Mouse (Mus musculus) intestine, embryonic 16.5 days (tissue): ENCODE measurements around the gene Ddx5. TPM values are rescaled to one million over a fixed set of nuclear protein-coding genes. Genes with fewer than 3 reads are reported as not detected.
A peak's percentile ranks its signal among the peaks of the same experiment; 100 is the strongest.

Experiments
- ATAC-seq: fragments of 200-750 bp; cut with Nextera tagmentation; 2 replicates; pipeline ENCODE4 v1.8.0; 2017; ENCODE audit warnings: moderate TSS enrichment, moderate library complexity
- H3K27ac ChIP-seq: fragments of 300-500 bp; sonication (generic); 2 replicates; pipeline ENCODE4 v1.5.1; 2014; ENCODE audit warnings: mild to moderate bottlenecking, low read length
- H3K27me3 ChIP-seq: fragments of 300-500 bp; sonication (generic); replicated peaks from 2 replicates; pipeline ENCODE4 v1.6.1; 2014; ENCODE audit warnings: low read length, control low read depth, mixed read lengths; ENCODE audit not compliant: control insufficient read depth, insufficient read depth
- H3K36me3 ChIP-seq: fragments of 300-500 bp; sonication (generic); 2 replicates; pipeline ENCODE4 v1.6.1; 2014; ENCODE audit warnings: low read length, control low read depth; ENCODE audit not compliant: control insufficient read depth, insufficient read depth
- H3K4me1 ChIP-seq: fragments of 300-500 bp; sonication (generic); 2 replicates; pipeline ENCODE4 v1.6.1; 2014; ENCODE audit warnings: low read length, control low read depth, mixed read lengths; ENCODE audit not compliant: control insufficient read depth, insufficient read depth
- H3K4me2 ChIP-seq: fragments of 300-500 bp; sonication (generic); 2 replicates; pipeline ENCODE4 v1.6.1; 2014; ENCODE audit warnings: low read depth, low read length, control low read depth
- H3K4me3 ChIP-seq: fragments of 300-500 bp; sonication (generic); 2 replicates; pipeline ENCODE4 v1.5.1; 2014; ENCODE audit warnings: mild to moderate bottlenecking, low read length
- H3K9ac ChIP-seq: fragments of 300-500 bp; sonication (generic); 2 replicates; pipeline ENCODE4 v1.6.1; 2014; ENCODE audit warnings: low read depth, low read length
- H3K9me3 ChIP-seq: fragments of 300-500 bp; sonication (generic); 2 replicates; pipeline ENCODE4 v1.6.1; 2016; ENCODE audit warnings: low read length, control low read depth; ENCODE audit not compliant: control insufficient read depth
- whole genome bisulfite sequencing: fragments of 180-500 bp; shearing (Covaris S2); extraction: QIAGEN DNeasy Blood & Tissue Kit; methylation state at CpG from one replicate; pipeline ENCODE4 v1.1.7; 2014; 5-methylcytosine and 5-hydroxymethylcytosine counted together
- polyA plus RNA-seq: library from polyadenylated mRNA; unstranded; fragments of >200 nt; fragmentation: Nextera tagmentation; extraction: Ambion mirVana; gene quantifications from 2 replicates; pipeline ENCODE4 v1.2.1, GENCODE M21; 2015

The Ddx5 gene
- polyA plus RNA-seq, 1 experiment from 2014 or later, result 227 TPM

DNA sequence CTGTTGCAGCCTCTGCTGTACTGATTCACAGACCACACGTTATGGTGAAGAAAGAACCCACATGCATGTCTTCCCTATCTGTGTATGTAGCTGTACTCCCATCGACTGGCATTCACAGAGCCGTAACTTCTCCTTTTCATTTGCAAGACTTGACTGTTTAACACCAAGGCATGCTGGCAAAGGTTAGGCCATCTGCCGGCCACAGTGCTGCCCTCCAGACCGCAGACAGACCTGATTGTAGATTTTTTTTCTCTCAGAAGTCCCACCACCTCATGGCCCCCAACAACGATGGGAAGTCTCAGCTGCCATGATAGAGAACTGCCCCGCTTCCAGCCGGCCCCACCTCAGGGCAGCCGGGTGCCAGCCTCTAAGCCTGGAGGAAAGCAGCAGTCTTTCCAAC, 30.6 kb upstream of the Ddx5 start:
- 87% methylated on average over 9 of the region's 9 CpGs for WGBS
- peaks cover 6% of the 10 kb centered on the region; the same call in 1 of the 2 replicates for H3K4me1 ChIP-seq
- H3K9ac ChIP-seq, result no peak overlapping the region
- no peaks in the 10 kb centered on the region for H3K9me3 ChIP-seq
- H3K4me3 ChIP-seq, result no peak overlapping the region
- H3K4me2 ChIP-seq, result no peak overlapping the region
- H3K27ac ChIP-seq, result no peak overlapping the region
- ATAC-seq, result no peak
- no peaks in the 10 kb centered on the region for H3K27me3 ChIP-seq
- peaks cover 12% of the 10 kb centered on the region for H3K36me3 ChIP-seq

DNA sequence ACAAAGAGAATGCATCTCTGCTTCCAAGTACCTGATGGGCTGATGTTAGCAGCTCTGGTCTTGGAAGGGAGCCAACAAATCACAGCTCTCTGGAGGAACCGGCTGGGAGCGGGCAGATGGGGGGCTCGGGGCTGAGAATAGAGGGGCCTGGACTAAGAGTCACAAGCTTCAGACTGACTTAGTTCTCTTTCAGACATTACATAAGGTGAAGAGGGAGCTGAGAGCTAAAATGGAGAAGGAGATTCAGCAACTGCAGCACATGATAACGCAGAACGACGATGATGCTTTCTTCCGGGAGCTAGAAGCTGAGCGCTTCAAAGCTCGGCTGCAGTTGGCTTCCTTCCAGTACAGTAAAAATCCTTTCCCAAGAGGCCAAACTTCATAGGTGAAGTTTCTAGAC, 29.4 kb upstream of the Ddx5 start:
- WGBS, result 48% methylated on average over 9 of the region's 9 CpGs
- Histone ChIP-seq H3K4me1 (peaks cover 6% of the 10 kb centered on the region; the same call in 1 of the 2 replicates), H3K36me3 (peaks cover 12% of the 10 kb centered on the region), H3K27me3 (no peaks in the 10 kb centered on the region), H3K4me2 (no peak overlapping the region), H3K27ac (peak overlapping the region; percentile 28; the same call in 1 of the 2 replicates), H3K4me3 (no peak overlapping the region), H3K9ac (no peak overlapping the region), H3K9me3 (no peaks in the 10 kb centered on the region)
- no peak for ATAC-seq

DNA sequence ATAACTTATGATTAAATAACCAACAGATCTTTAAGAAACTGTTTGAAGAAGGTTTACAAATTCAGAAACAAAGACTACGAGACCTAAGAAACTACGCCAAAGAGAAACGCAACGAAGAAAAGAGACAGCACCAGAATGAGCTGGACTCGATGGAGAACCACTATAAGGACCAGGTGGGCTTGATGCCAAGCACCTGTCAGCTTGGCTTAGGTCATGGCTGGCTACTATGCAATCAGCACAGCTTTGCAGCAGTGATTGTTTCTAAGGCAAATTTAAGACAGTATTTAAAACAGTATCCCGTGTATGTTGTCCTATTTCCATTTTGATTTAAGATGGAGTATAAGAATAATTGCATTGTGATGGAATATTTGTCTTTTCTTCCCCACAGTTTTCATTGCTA, 28.8 kb upstream of the Ddx5 start:
- Histone ChIP-seq H3K27me3 (no peaks in the 10 kb centered on the region), H3K27ac (no peak overlapping the region), H3K4me1 (peaks cover 6% of the 10 kb centered on the region; the same call in 1 of the 2 replicates), H3K36me3 (peaks cover 8% of the 10 kb centered on the region), H3K4me3 (no peak overlapping the region), H3K9me3 (no peaks in the 10 kb centered on the region), H3K4me2 (no peak overlapping the region), H3K9ac (no peak overlapping the region)
- 80% methylated on average over 6 of the region's 6 CpGs for WGBS
- ATAC-seq, result no peak

DNA sequence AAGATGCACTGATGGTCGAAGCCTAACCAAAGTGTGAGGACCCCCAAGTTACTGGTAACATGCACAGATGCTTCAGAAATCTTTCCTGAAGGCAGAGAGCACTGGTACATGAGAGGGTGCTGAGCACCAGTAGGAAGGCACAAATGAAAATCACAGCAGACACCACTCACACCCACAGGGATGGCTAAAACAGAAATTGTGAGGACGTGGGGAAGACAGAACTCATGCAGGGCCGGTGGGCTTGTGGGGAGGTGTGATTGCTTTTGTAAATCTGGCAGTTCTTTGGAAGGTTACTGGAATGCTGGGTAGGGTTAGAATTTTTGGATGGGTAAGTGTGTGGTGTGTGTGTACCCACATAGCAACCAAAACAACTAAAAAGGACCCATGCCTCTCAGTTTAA, 28.2 kb upstream of the Ddx5 start:
- no peak overlapping the region for H3K4me3 ChIP-seq
- no peaks in the 10 kb centered on the region for H3K9me3 ChIP-seq
- no peaks in the 10 kb centered on the region for H3K27me3 ChIP-seq
- peaks cover 6% of the 10 kb centered on the region; the same call in 1 of the 2 replicates for H3K4me1 ChIP-seq
- H3K36me3 ChIP-seq, result peaks cover 8% of the 10 kb centered on the region
- no peak for ATAC-seq
- no peak overlapping the region for H3K27ac ChIP-seq
- WGBS, result 89% methylated on average over 3 of the region's 3 CpGs
- H3K9ac ChIP-seq, result no peak overlapping the region
- no peak overlapping the region for H3K4me2 ChIP-seq

DNA sequence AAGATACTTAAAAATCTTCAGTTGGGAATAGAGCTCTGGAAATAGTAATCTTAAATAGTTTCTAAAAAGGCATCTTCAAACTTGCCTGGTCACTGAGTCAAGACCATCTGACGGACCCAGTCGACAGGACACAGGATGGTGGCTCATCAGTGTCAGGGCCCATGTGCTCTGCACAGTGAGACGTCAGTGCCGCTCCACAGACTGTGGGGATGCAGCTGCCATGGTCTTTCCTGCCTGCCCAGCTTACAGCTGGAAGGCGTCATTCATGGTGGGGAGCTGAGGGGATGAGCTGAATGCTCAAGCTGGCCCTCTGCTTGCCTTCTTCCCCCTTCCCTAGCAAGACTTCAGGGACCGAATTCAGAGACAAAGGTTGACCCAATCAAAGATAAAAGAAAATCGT, 27.3 kb upstream of the Ddx5 start:
- Histone ChIP-seq H3K4me1 (peaks cover 6% of the 10 kb centered on the region; the same call in 1 of the 2 replicates), H3K4me3 (no peak overlapping the region), H3K27me3 (no peaks in the 10 kb centered on the region), H3K9me3 (no peaks in the 10 kb centered on the region), H3K9ac (no peak overlapping the region), H3K27ac (no peak overlapping the region), H3K36me3 (peaks cover 8% of the 10 kb centered on the region), H3K4me2 (no peak overlapping the region)
- WGBS, result 79% methylated on average over 7 of the region's 7 CpGs
- ATAC-seq, result no peak

DNA sequence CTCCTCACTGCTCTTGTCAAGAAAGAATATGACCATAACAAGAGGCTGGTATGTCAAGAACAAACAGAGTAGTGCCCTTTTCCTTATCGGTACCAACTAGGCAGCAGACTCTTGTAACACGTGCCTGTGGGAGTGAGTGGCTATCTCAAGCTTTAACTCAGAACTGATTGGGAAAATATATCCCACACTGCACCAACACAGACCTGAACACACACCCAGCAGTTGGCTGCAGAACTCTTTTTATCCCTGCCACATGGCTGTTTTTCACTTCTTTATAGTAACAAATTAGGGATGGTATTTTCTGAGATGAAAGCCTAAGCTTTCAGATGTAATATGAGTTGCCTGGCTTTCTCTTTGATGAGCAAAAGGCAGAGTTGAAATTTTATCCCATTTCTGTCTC, 26.8 kb upstream of the Ddx5 start:
- Histone ChIP-seq H3K27me3 (no peaks in the 10 kb centered on the region), H3K36me3 (peaks cover 8% of the 10 kb centered on the region), H3K9ac (no peak overlapping the region), H3K27ac (no peak overlapping the region), H3K4me1 (0 out of 2 replicates have a peak, but pooled peaks cover 3% of the 10 kb centered on the region), H3K4me3 (no peak overlapping the region), H3K4me2 (no peak overlapping the region), H3K9me3 (no peaks in the 10 kb centered on the region)
- WGBS, result 79% methylated on average over 2 of the region's 2 CpGs
- no peak for ATAC-seq

DNA sequence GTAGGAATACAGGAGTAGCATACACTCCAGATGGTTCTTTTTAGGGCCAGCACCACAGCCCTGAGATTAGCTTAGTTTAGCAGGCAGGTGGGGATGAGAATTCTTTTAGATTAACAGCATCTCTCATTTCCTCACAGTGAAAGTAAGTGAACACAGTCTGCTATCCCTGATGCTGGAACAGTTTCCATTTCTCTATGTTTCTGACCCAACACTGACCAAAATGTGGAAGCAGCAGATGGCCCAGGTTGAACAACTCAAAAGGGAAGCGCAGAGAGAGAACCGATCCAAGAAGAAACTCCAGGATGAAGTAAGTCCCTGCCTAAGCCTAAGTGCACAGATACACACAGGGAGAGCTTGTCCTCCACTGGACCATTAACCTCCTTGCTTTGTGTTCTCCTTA, 26.3 kb upstream of the Ddx5 start:
- 96% methylated on average over 2 of the region's 2 CpGs for WGBS
- H3K9ac ChIP-seq, result no peak overlapping the region
- no peak overlapping the region for H3K4me3 ChIP-seq
- peaks cover 8% of the 10 kb centered on the region for H3K36me3 ChIP-seq
- H3K27ac ChIP-seq, result no peak overlapping the region
- no peak for ATAC-seq
- no peaks in the 10 kb centered on the region for H3K9me3 ChIP-seq
- H3K4me1 ChIP-seq, result 0 out of 2 replicates have a peak, but pooled peaks cover 3% of the 10 kb centered on the region
- no peak overlapping the region for H3K4me2 ChIP-seq
- H3K27me3 ChIP-seq, result no peaks in the 10 kb centered on the region

DNA sequence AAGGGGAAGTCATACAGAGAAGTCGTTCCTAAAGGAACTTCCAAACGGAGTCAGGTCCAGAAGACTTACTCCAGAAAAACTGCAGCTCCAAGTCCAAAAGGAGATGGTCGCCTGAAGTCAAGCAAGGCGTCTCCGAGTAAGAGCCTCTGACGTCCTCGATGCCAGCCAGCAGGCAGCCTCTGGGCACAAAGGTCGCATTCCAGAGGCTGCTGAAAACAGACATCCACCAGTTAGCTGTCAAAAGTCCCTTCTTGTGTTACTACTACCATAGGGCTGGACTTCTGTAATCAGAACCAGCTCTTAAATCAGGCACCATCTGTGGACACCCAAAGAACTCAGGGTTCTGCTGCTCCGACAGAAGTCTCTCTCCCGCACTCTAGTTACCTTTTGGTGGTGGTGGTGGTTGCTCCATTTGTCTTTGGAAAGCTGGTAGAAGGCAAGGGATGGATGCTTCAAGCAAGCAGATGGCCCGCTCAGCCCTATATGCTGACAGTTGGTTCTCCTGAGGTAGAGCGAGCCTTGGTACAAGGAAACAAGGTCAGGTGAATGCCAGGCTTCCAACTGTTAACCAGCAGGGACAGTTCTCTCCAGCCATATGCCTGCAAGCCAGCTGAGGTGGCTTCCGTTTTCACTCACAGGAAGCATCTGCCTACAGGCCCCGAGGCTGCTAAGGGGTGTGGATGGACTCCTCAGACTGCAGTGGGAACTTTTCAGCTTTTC, 25.8 kb upstream of the Ddx5 start:
- Histone ChIP-seq H3K27ac (no peak overlapping the region; the same call in 1 of the 2 replicates), H3K36me3 (peaks cover 8% of the 10 kb centered on the region), H3K27me3 (no peaks in the 10 kb centered on the region), H3K4me2 (no peak overlapping the region), H3K9ac (no peak overlapping the region), H3K9me3 (no peaks in the 10 kb centered on the region), H3K4me3 (no peak overlapping the region), H3K4me1 (0 out of 2 replicates have a peak, but pooled peaks cover 3% of the 10 kb centered on the region)
- ATAC-seq, result no peak
- WGBS, result 71% methylated on average over 14 of the region's 14 CpGs

DNA sequence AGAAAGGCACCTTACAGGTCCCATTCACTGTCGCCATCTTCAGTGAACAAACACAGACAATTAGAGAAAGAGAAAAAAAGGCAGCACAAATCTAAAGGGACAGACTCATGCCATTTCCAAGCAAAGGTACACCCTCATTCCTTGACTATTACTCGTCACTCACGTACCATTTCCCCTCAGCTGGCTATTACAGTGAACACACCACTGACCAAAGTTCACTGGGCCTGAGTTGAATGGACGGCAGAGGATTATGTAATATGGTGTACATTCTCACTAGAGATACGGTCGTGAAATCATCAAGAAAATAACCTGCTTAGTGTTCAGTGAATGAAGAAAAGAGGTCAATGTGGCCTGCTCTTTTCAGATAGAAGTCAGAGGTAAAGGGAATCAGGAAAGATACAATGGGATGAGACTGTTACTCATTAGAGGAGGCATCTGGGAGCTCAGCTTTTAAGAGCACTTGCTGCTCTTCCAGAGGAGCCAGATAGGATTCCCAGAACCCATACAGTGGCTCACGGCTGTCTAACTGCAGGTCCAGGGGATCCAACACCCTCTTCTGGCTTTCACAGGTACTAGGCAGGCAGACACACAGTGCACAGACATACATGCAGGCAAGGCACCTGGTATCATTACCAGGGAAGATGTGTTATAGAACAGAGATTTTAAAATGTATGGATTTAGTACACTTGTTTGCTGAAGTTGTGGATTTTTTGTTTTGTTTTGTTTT, 23.6 kb upstream of the Ddx5 start:
- Histone ChIP-seq H3K4me2 (no peak overlapping the region), H3K9me3 (no peaks in the 10 kb centered on the region), H3K27ac (peak overlapping the region; percentile 75), H3K36me3 (peaks cover 8% of the 10 kb centered on the region), H3K27me3 (no peaks in the 10 kb centered on the region), H3K4me3 (no peak overlapping the region), H3K9ac (no peak overlapping the region), H3K4me1 (no peaks in the 10 kb centered on the region)
- 73% methylated on average over 7 of the region's 7 CpGs for WGBS
- peak; percentile 89 for ATAC-seq
